Mouse (Mus musculus) forebrain, embryonic 15.5 days (tissue): ENCODE measurements around the gene Bcl6b. TPM values are rescaled to one million over a fixed set of nuclear protein-coding genes. Genes with fewer than 3 reads are reported as not detected.
A peak's percentile ranks its signal among the peaks of the same experiment; 100 is the strongest.

Experiments
- ATAC-seq: fragments of 200-750 bp; cut with Nextera tagmentation; replicated peaks from 2 replicates; pipeline ENCODE4 v1.8.0; 2017; ENCODE audit warnings: mild to moderate bottlenecking, moderate TSS enrichment, moderate library complexity
- H3K27ac ChIP-seq: fragments of 300-500 bp; sonication (generic); replicated peaks from 2 replicates; pipeline ENCODE4 v1.5.1; 2015; ENCODE audit warnings: mild to moderate bottlenecking, inconsistent platforms
- H3K27me3 ChIP-seq: fragments of 300-500 bp; sonication (generic); 2 replicates; pipeline ENCODE4 v1.6.1; 2015; ENCODE audit warnings: inconsistent platforms
- H3K36me3 ChIP-seq: fragments of 300-500 bp; sonication (generic); 2 replicates; pipeline ENCODE4 v1.6.1; 2015; ENCODE audit warnings: mild to moderate bottlenecking, inconsistent platforms
- H3K4me1 ChIP-seq: fragments of 300-500 bp; sonication (generic); 2 replicates; pipeline ENCODE4 v1.6.1; 2015; ENCODE audit warnings: inconsistent platforms
- H3K4me2 ChIP-seq: fragments of 300-500 bp; sonication (generic); replicated peaks from 2 replicates; pipeline ENCODE4 v1.6.1; 2015; ENCODE audit warnings: mild to moderate bottlenecking, inconsistent platforms
- H3K4me3 ChIP-seq: fragments of 300-500 bp; sonication (generic); 2 replicates; pipeline ENCODE4 v1.5.1; 2015; ENCODE audit warnings: mild to moderate bottlenecking, inconsistent platforms
- H3K9ac ChIP-seq: fragments of 300-500 bp; sonication (generic); replicated peaks from 2 replicates; pipeline ENCODE4 v1.6.1; 2015; ENCODE audit warnings: mild to moderate bottlenecking, inconsistent platforms
- H3K9me3 ChIP-seq: fragments of 300-500 bp; sonication (generic); 2 replicates; pipeline ENCODE4 v1.6.1; 2016; ENCODE audit warnings: inconsistent platforms
- WGBS: fragments of 180-500 bp; shearing (Covaris S2); methylation state at CpG from one replicate; pipeline ENCODE4 v1.1.7; 2015; ENCODE audit warnings: mixed read lengths; 5-methylcytosine and 5-hydroxymethylcytosine counted together
- polyA plus RNA-seq: library from polyadenylated mRNA; unstranded; fragments of >200 nt; fragmentation: Nextera tagmentation; extraction: Ambion mirVana; gene quantifications from 2 replicates; pipeline ENCODE4 v1.2.1, GENCODE M21; 2015

Gene Bcl6b
- polyA plus RNA-seq, 1 experiment from 2014 or later = 5.7 TPM

- 0 out of 2 replicates have a peak, but pooled peaks cover 3% of the 10 kb centered on the region for H3K27me3 ChIP-seq
- no peak overlapping the region for H3K9ac ChIP-seq
- H3K4me3 ChIP-seq = no peak overlapping the region
- H3K27ac ChIP-seq = no peak overlapping the region
- no peaks in the 10 kb centered on the region for H3K9me3 ChIP-seq
- peaks cover 22% of the 10 kb centered on the region for H3K4me1 ChIP-seq
- no peak overlapping the region for H3K4me2 ChIP-seq
- 70% methylated on average over 11 of the region's 11 CpGs for WGBS
- no peak for ATAC-seq
- H3K36me3 ChIP-seq = no peaks in the 10 kb centered on the region
Observed at GRCm38 (mm10) chr11:70242591-70242990, 13.0 kb upstream of the Bcl6b start.

GRCm38 (mm10) chr11:70239541-70240279 is 10.1 kb upstream of the Bcl6b start, which contains the start of the genes Gm21988 and Rnasek:
TSS of gene Gm21988 (minus strand) at chr11:70239830.
TSS of gene Rnasek (minus strand) at chr11:70239842.
- Histone ChIP-seq H3K9me3 (no peaks in the 10 kb centered on the region), H3K4me3 (peak within 1 kb of the TSS; percentile 81), H3K4me2 (peak within 1 kb of the TSS; percentile 97), H3K9ac (peak within 1 kb of the TSS; percentile 87), H3K27ac (peak within 1 kb of the TSS; percentile 93), H3K36me3 (peaks cover 10% of the 10 kb centered on the region), H3K27me3 (no peaks in the 10 kb centered on the region), H3K4me1 (peaks cover 37% of the 10 kb centered on the region)
- under 1% methylated on average over 27 of the region's 35 CpGs for WGBS
- ATAC-seq = peak; percentile 42

- Histone ChIP-seq H3K9ac (peak overlapping the region; percentile 87), H3K4me1 (peaks cover 40% of the 10 kb centered on the region), H3K4me2 (peak overlapping the region; percentile 97), H3K27ac (peak overlapping the region; percentile 93), H3K27me3 (no peaks in the 10 kb centered on the region), H3K36me3 (peaks cover 15% of the 10 kb centered on the region), H3K9me3 (no peaks in the 10 kb centered on the region), H3K4me3 (peak overlapping the region; percentile 81)
- 14% methylated on average over 23 of the region's 23 CpGs for WGBS
- ATAC-seq = no peak
Observed at GRCm38 (mm10) chr11:70238591-70239440, 9.2 kb upstream of the Bcl6b start.

DNA sequence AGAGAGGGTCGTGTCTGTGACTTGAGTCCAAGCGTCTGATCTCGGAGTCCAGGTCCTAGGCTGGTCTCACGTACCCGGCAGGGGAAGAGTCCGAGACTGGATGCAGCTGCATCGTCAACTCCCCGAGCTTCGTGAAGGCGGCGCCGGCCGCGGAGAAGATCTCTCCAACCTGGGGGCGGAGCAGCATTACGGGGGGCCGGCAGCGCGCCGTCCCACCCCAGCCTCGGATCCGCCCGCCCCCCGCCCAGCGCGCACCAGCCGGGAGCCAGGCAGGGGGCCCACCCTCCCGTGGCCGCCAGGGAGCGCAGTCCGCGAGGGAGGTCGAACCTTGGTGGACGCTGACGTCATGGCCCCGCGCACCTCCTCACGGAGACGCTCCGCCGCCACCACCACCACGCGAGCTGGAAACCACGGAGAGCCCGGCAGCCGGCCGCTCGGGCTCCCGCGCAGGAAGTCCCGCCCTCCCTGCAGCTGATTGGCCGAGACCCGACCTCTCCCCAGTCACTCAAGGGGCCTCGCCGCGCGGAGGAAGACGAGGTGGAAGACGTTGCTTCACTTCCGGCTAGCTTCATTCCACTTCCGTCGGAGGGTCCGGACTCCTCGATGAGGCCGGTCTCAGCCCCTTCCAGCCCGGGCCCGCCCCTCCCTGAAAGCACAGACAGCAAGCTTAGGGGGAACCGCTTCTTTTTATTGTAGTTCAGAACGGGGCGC is 8.0 kb upstream of the Bcl6b start, which contains the start of gene 0610010K14Rik:
TSS of gene 0610010K14Rik (minus strand) at position 458 of the 711 bp plus-strand sequence.
- ATAC-seq = peak; percentile 94
- Histone ChIP-seq H3K27ac (peak within 1 kb of the TSS; percentile 93), H3K9me3 (no peaks in the 10 kb centered on the region), H3K9ac (peak within 1 kb of the TSS; percentile 87), H3K27me3 (no peaks in the 10 kb centered on the region), H3K4me3 (peak within 1 kb of the TSS; percentile 81), H3K4me2 (peak within 1 kb of the TSS; percentile 97), H3K4me1 (peaks cover 47% of the 10 kb centered on the region), H3K36me3 (peaks cover 15% of the 10 kb centered on the region)
- WGBS = under 1% methylated on average over 68 of the region's 70 CpGs

- peak overlapping the region; percentile 87 for H3K9ac ChIP-seq
- 29% methylated on average over 7 of the region's 7 CpGs for WGBS
- peaks cover 15% of the 10 kb centered on the region for H3K36me3 ChIP-seq
- H3K9me3 ChIP-seq = no peaks in the 10 kb centered on the region
- peak overlapping the region; percentile 93 for H3K27ac ChIP-seq
- no peak for ATAC-seq
- H3K27me3 ChIP-seq = no peaks in the 10 kb centered on the region
- peaks cover 48% of the 10 kb centered on the region for H3K4me1 ChIP-seq
- peak overlapping the region; percentile 81 for H3K4me3 ChIP-seq
- H3K4me2 ChIP-seq = peak overlapping the region; percentile 97
Observed at GRCm38 (mm10) chr11:70236717-70237116, 7.1 kb upstream of the Bcl6b start.

DNA sequence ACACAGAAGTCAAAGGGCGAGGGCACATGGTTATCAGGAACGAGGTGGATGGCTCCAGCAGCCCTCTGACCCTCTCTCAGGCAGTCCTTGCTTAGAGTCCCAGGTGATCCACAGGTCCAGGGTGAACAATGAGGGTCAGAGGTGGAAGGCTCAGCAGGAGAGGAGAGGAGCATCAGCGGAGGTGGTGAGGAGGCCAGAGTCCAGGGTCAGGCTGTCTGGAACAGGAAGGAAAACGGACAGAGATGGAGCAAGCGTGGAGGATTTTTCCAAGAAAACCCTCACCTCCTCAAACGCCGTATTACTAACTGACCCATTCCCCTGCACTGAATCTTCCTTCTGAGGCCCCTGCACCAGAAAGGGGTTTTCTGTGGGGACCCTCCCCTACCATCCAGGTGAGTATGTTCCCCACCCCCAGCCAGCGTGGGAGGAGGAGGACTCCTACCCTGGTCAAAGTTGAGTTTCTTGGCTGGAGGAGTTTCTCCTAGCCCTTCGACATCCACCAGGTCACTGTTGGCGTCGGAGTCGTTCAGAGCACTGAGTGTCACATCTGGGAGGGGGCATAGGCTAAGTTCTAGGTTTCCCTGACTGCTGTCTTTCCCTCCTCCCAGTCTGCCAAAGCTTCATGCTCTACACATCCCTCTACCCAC is 5.8 kb upstream of the Bcl6b start:
- Histone ChIP-seq H3K4me3 (no peak overlapping the region), H3K27me3 (peaks cover 7% of the 10 kb centered on the region), H3K9me3 (no peaks in the 10 kb centered on the region), H3K36me3 (peaks cover 15% of the 10 kb centered on the region), H3K27ac (no peak overlapping the region), H3K4me1 (peaks cover 47% of the 10 kb centered on the region), H3K9ac (no peak overlapping the region), H3K4me2 (no peak overlapping the region)
- 91% methylated on average over 12 of the region's 12 CpGs for WGBS
- no peak for ATAC-seq

- 91% methylated on average over 8 of the region's 8 CpGs for WGBS
- Histone ChIP-seq H3K4me2 (no peak overlapping the region), H3K36me3 (peaks cover 15% of the 10 kb centered on the region), H3K9me3 (no peaks in the 10 kb centered on the region), H3K27ac (no peak overlapping the region), H3K27me3 (peaks cover 15% of the 10 kb centered on the region), H3K4me3 (no peak overlapping the region), H3K9ac (no peak overlapping the region), H3K4me1 (peaks cover 53% of the 10 kb centered on the region)
- no peak for ATAC-seq
Observed at GRCm38 (mm10) chr11:70234497-70234896, 4.9 kb upstream of the Bcl6b start.

DNA sequence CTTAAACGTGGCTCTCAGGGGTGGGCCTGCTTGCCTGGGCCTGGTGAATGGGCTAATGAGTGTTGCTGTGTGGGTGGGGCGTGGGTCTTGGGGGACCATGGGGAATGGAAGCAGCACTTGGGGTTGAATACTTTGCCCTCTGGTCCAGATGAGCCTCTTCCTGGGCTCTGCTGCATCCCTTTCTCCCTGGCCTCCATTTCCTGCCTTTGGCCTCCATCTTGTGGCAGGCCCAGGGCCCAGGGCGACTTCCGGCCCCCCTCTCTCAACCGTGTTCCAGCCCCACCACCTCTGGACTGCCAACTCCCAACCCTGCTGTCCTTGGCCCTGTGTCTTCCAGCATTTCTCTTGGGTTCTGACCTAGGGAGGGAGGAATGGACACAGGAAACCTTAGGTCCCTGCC is 4.4 kb upstream of the Bcl6b start:
- peaks cover 15% of the 10 kb centered on the region for H3K36me3 ChIP-seq
- no peaks in the 10 kb centered on the region for H3K9me3 ChIP-seq
- H3K4me2 ChIP-seq = no peak overlapping the region
- H3K4me1 ChIP-seq = peaks cover 55% of the 10 kb centered on the region
- no peak for ATAC-seq
- no peak overlapping the region for H3K27ac ChIP-seq
- no peak overlapping the region for H3K9ac ChIP-seq
- H3K27me3 ChIP-seq = peaks cover 20% of the 10 kb centered on the region
- 68% methylated on average over 5 of the region's 5 CpGs for WGBS
- no peak overlapping the region for H3K4me3 ChIP-seq

DNA sequence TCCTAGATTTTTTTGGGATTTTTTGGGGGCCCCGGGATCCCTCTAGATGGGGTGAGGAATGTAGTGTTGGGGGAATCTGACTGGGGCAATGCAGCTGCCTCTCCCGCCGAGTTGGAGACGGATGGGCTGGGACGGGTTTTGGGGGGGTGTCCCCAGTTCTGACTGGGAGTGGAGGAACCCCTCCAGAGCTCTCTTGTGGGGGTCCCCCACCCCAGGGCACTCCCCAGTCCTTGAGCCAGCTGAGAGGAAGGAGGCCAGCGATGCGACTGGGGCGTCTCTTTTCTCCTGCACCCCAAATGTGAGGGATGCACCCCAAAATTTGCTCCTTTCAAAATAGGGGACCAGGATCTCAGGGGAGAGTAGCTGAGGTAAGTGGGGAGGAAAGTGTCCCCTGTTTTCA is 3.4 kb upstream of the Bcl6b start:
- no peak overlapping the region for H3K27ac ChIP-seq
- no peaks in the 10 kb centered on the region for H3K9me3 ChIP-seq
- peaks cover 54% of the 10 kb centered on the region for H3K4me1 ChIP-seq
- peak overlapping the region; percentile 52 for H3K4me2 ChIP-seq
- H3K9ac ChIP-seq = peak overlapping the region; percentile 59
- no peak for ATAC-seq
- WGBS = 45% methylated on average over 8 of the region's 8 CpGs
- peaks cover 15% of the 10 kb centered on the region for H3K36me3 ChIP-seq
- peaks cover 27% of the 10 kb centered on the region for H3K27me3 ChIP-seq
- H3K4me3 ChIP-seq = peak overlapping the region; percentile 39

- WGBS = 3% methylated on average over 9 of the region's 10 CpGs
- H3K27ac ChIP-seq = no peak overlapping the region
- H3K4me1 ChIP-seq = peaks cover 58% of the 10 kb centered on the region
Observed at GRCm38 (mm10) chr11:70232546-70232945, 2.9 kb upstream of the Bcl6b start.

DNA sequence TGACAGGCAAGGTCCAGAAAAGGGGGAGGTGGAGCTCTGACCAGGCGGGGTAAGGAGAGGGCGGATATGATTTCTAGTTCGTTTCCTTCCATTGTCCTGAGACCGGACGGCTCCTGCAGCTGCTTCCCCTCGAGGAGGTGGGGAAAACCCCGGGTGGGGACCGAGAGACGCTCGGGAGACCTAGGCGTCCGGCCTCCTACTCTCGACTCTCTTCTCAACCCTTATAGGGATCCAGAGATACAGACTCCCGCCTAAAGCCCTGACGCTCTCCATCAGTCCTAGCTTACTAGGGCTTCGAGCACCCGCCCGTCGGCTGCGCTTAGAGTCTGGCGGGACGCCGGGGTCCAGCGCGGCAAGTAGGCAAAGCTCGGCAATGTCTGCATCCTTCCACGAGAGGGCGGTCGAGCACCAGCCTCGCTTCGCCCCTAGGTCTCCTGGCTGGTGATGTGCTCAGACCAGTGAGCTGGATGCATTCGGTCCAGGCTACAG is 685 bp upstream of the Bcl6b start:
- peaks cover 39% of the 10 kb centered on the region for H3K27me3 ChIP-seq
- H3K9me3 ChIP-seq = no peaks in the 10 kb centered on the region
- peak overlapping the region; percentile 46 for H3K4me2 ChIP-seq
- peaks cover 11% of the 10 kb centered on the region for H3K36me3 ChIP-seq
- under 1% methylated on average over 32 of the region's 32 CpGs for WGBS
- peak; percentile 23; the same call in 1 of the 2 replicates for ATAC-seq
- peaks cover 62% of the 10 kb centered on the region for H3K4me1 ChIP-seq
- 0 out of 2 replicates have a peak overlapping the region, but pooled peaks have one; percentile 49 for H3K27ac ChIP-seq
- peak overlapping the region; percentile 30 for H3K9ac ChIP-seq
- H3K4me3 ChIP-seq = peak overlapping the region; percentile 32

More at GRCm38 (mm10) chr11:70232546-70232945, 2.9 kb upstream of the Bcl6b start:
- peaks cover 15% of the 10 kb centered on the region for H3K36me3 ChIP-seq
- no peak for ATAC-seq
- peak overlapping the region; percentile 52 for H3K4me2 ChIP-seq
- H3K9me3 ChIP-seq = no peaks in the 10 kb centered on the region
- H3K27me3 ChIP-seq = peaks cover 32% of the 10 kb centered on the region
- peak overlapping the region; percentile 39 for H3K4me3 ChIP-seq
- H3K9ac ChIP-seq = peak overlapping the region; percentile 59
